Mouse (Mus musculus): ENCODE data around the gene Sesn1. TPM values are rescaled to one million over a fixed set of nuclear protein-coding genes. Genes with fewer than 3 reads are reported as not detected.

Sesn1 gene
- polyA plus RNA-seq, 1 experiment from 2014 or later, result 36.6 TPM

- peak; percentile 92 for ATAC-seq
- Histone ChIP-seq H3K36me3 (ENCODE audit: insufficient read depth, low read length) (peaks cover 10% of the 10 kb centered on the region), H3K4me1 (ENCODE audit: insufficient read depth, low read depth, low read length) (peaks cover 6% of the 10 kb centered on the region; the same call in 1 of the 2 replicates), H3K4me3 (ENCODE audit: low read depth, low read length) (no peak overlapping the region), H3K9ac (replicated peaks; ENCODE audit: low read depth) (no peak overlapping the region), H3K9me3 (ENCODE audit: low read length) (no peaks in the 10 kb centered on the region), H3K4me2 (replicated peaks; ENCODE audit: low read depth, low read length) (no peak overlapping the region), H3K27ac (ENCODE audit: low read length) (peak overlapping the region; percentile 38), H3K27me3 (replicated peaks; ENCODE audit: insufficient read depth, low read length) (no peaks in the 10 kb centered on the region)
- WGBS, result 17% methylated on average over 4 of the region's 4 CpGs
- peak; percentile 99 for TF ChIP-seq EP300 (IDR thresholded peaks at IDR 0.05)
- TF ChIP-seq CTCF (IDR thresholded peaks at IDR 0.05), result no peak
- DNase-seq (ENCODE audit: low spot score), result peak; percentile 93
Observed at GRCm38 (mm10) chr10:41893433-41894411, 84.0 kb downstream of the Sesn1 start.

- Histone ChIP-seq H3K4me1 (ENCODE audit: insufficient read depth, low read depth, low read length) (peaks cover 6% of the 10 kb centered on the region; the same call in 1 of the 2 replicates), H3K27me3 (replicated peaks; ENCODE audit: insufficient read depth, low read length) (no peaks in the 10 kb centered on the region), H3K27ac (ENCODE audit: low read length) (no peak overlapping the region), H3K4me3 (ENCODE audit: low read depth, low read length) (no peak overlapping the region), H3K9me3 (ENCODE audit: low read length) (no peaks in the 10 kb centered on the region), H3K36me3 (ENCODE audit: insufficient read depth, low read length) (peaks cover 13% of the 10 kb centered on the region), H3K4me2 (replicated peaks; ENCODE audit: low read depth, low read length) (no peak overlapping the region), H3K9ac (replicated peaks; ENCODE audit: low read depth) (no peak overlapping the region)
- DNase-seq (ENCODE audit: low spot score) (no peak), ATAC-seq (no peak)
- TF ChIP-seq CTCF (IDR thresholded peaks at IDR 0.05) (no peak), EP300 (IDR thresholded peaks at IDR 0.05) (no peak)
Observed at GRCm38 (mm10) chr10:41896425-41896824, 86.7 kb downstream of the Sesn1 start.

GRCm38 (mm10) chr10:41896865-41897264 is 87.1 kb downstream of the Sesn1 start:
- H3K27me3 ChIP-seq (replicated peaks; ENCODE audit: insufficient read depth, low read length), result no peaks in the 10 kb centered on the region
- DNase-seq (ENCODE audit: low spot score), result no peak

GRCm38 (mm10) chr10:41901456-41901855 is 91.7 kb downstream of the Sesn1 start:
- Histone ChIP-seq H3K27ac (ENCODE audit: low read length) (no peak overlapping the region), H3K27me3 (replicated peaks; ENCODE audit: insufficient read depth, low read length) (no peaks in the 10 kb centered on the region), H3K4me1 (ENCODE audit: insufficient read depth, low read depth, low read length) (no peaks in the 10 kb centered on the region), H3K9me3 (ENCODE audit: low read length) (no peaks in the 10 kb centered on the region), H3K9ac (replicated peaks; ENCODE audit: low read depth) (no peak overlapping the region), H3K36me3 (ENCODE audit: insufficient read depth, low read length) (peaks cover 15% of the 10 kb centered on the region), H3K4me3 (ENCODE audit: low read depth, low read length) (no peak overlapping the region), H3K4me2 (replicated peaks; ENCODE audit: low read depth, low read length) (no peak overlapping the region)
- no peak for ATAC-seq
- no peak for DNase-seq (ENCODE audit: low spot score)
- TF ChIP-seq EP300 (IDR thresholded peaks at IDR 0.05) (no peak), CTCF (IDR thresholded peaks at IDR 0.05) (no peak)
- WGBS, result 85% methylated on average over 8 of the region's 8 CpGs

More at GRCm38 (mm10) chr10:41896865-41897264, 87.1 kb downstream of the Sesn1 start:
- Histone ChIP-seq H3K27ac (ENCODE audit: low read length) (no peak overlapping the region), H3K9me3 (ENCODE audit: low read length) (no peaks in the 10 kb centered on the region), H3K36me3 (ENCODE audit: insufficient read depth, low read length) (peaks cover 13% of the 10 kb centered on the region), H3K4me1 (ENCODE audit: insufficient read depth, low read depth, low read length) (peaks cover 6% of the 10 kb centered on the region; the same call in 1 of the 2 replicates), H3K4me3 (ENCODE audit: low read depth, low read length) (no peak overlapping the region), H3K9ac (replicated peaks; ENCODE audit: low read depth) (no peak overlapping the region), H3K4me2 (replicated peaks; ENCODE audit: low read depth, low read length) (no peak overlapping the region)
- TF ChIP-seq CTCF (IDR thresholded peaks at IDR 0.05) (no peak), EP300 (IDR thresholded peaks at IDR 0.05) (no peak)
- WGBS, result 81% methylated on average over 2 of the region's 2 CpGs
- no peak for ATAC-seq

- no peaks in the 10 kb centered on the region for H3K9me3 ChIP-seq (ENCODE audit: low read length)
- ATAC-seq, result no peak
- WGBS, result 95% methylated on average over 6 of the region's 6 CpGs
- H3K4me2 ChIP-seq (replicated peaks; ENCODE audit: low read depth, low read length), result no peak overlapping the region
- H3K36me3 ChIP-seq (ENCODE audit: insufficient read depth, low read length), result peaks cover 17% of the 10 kb centered on the region
- H3K9ac ChIP-seq (replicated peaks; ENCODE audit: low read depth), result no peak overlapping the region
- no peak for TF ChIP-seq CTCF (IDR thresholded peaks at IDR 0.05)
- TF ChIP-seq EP300 (IDR thresholded peaks at IDR 0.05), result no peak
- no peak overlapping the region for H3K27ac ChIP-seq (ENCODE audit: low read length)
- no peak overlapping the region for H3K4me3 ChIP-seq (ENCODE audit: low read depth, low read length)
- DNase-seq (ENCODE audit: low spot score), result no peak
- no peaks in the 10 kb centered on the region for H3K4me1 ChIP-seq (ENCODE audit: insufficient read depth, low read depth, low read length)
- no peaks in the 10 kb centered on the region for H3K27me3 ChIP-seq (replicated peaks; ENCODE audit: insufficient read depth, low read length)
Observed at GRCm38 (mm10) chr10:41901864-41902263, 92.1 kb downstream of the Sesn1 start.

- DNase-seq (ENCODE audit: low spot score), result no peak
- ATAC-seq, result no peak
- WGBS, result 78% methylated on average over 11 of the region's 11 CpGs
- H3K9ac ChIP-seq (replicated peaks; ENCODE audit: low read depth), result no peak overlapping the region
- H3K9me3 ChIP-seq (ENCODE audit: low read length), result no peaks in the 10 kb centered on the region
- no peak overlapping the region for H3K4me2 ChIP-seq (replicated peaks; ENCODE audit: low read depth, low read length)
- no peak overlapping the region for H3K27ac ChIP-seq (ENCODE audit: low read length)
- H3K4me3 ChIP-seq (ENCODE audit: low read depth, low read length), result no peak overlapping the region
- H3K4me1 ChIP-seq (ENCODE audit: insufficient read depth, low read depth, low read length), result no peaks in the 10 kb centered on the region
- H3K27me3 ChIP-seq (replicated peaks; ENCODE audit: insufficient read depth, low read length), result no peaks in the 10 kb centered on the region
- TF ChIP-seq EP300 (IDR thresholded peaks at IDR 0.05) (no peak), CTCF (IDR thresholded peaks at IDR 0.05) (no peak)
- H3K36me3 ChIP-seq (ENCODE audit: insufficient read depth, low read length), result peaks cover 16% of the 10 kb centered on the region; the same call in 1 of the 2 replicates
Observed at GRCm38 (mm10) chr10:41907473-41907872, 97.7 kb downstream of the Sesn1 start.
